Mouse (Mus musculus): ENCODE measurements at regions not wholly inside any gene's neighbourhood (a gene's known extent, or its start where the extent isn't known, plus 50 kb on each side); places are given as distances from the start of the nearest gene placed in this dataset.

GRCm38 (mm10) chr13:59323933-59324332, 261.1 kb downstream of the Agtpbp1 start:
- TF ChIP-seq POLR2A (IDR thresholded peaks at IDR 0.05; ENCODE audit: borderline replicate concordance, low read depth, low read length): no peak
- no peak for TF ChIP-seq CTCF (IDR thresholded peaks at IDR 0.05; ENCODE audit: low read depth, low read length)

Data from bone marrow macrophage, adult 2 months (primary cell).